Mouse (Mus musculus) hindbrain, embryonic 15.5 days (tissue): ENCODE data around the gene Pimreg. TPM values are rescaled to one million over a fixed set of nuclear protein-coding genes. Genes with fewer than 3 reads are reported as not detected.

Experiments used
- ATAC-seq: fragments of 200-750 bp; cut with Nextera tagmentation; 2 replicates; pipeline ENCODE4 v1.8.0; 2017; ENCODE audit warnings: low read depth, moderate number of reproducible peaks, moderate TSS enrichment; ENCODE audit not compliant: low FRiP score
- H3K27ac ChIP-seq: fragments of 300-500 bp; sonication (generic); replicated peaks from 2 replicates; pipeline ENCODE4 v1.5.1; 2015; ENCODE audit warnings: mild to moderate bottlenecking, inconsistent platforms
- H3K27me3 ChIP-seq: fragments of 300-500 bp; sonication (generic); 2 replicates; pipeline ENCODE4 v1.6.1; 2015; ENCODE audit warnings: control low read depth, inconsistent platforms
- H3K36me3 ChIP-seq: fragments of 300-500 bp; sonication (generic); 2 replicates; pipeline ENCODE4 v1.6.1; 2015; ENCODE audit warnings: control low read depth, inconsistent platforms
- H3K4me1 ChIP-seq: fragments of 300-500 bp; sonication (generic); replicated peaks from 2 replicates; pipeline ENCODE4 v1.6.1; 2015; ENCODE audit warnings: control low read depth, inconsistent platforms
- H3K4me2 ChIP-seq: fragments of 300-500 bp; sonication (generic); 2 replicates; pipeline ENCODE4 v1.6.1; 2015; ENCODE audit warnings: moderate library complexity, mild to moderate bottlenecking, inconsistent platforms
- H3K4me3 ChIP-seq: fragments of 300-500 bp; sonication (generic); 2 replicates; pipeline ENCODE4 v1.5.1; 2015; ENCODE audit warnings: mild to moderate bottlenecking, inconsistent platforms
- H3K9ac ChIP-seq: fragments of 300-500 bp; sonication (generic); 2 replicates; pipeline ENCODE4 v1.6.1; 2015; ENCODE audit warnings: inconsistent platforms
- H3K9me3 ChIP-seq: fragments of 300-500 bp; sonication (generic); 2 replicates; pipeline ENCODE4 v1.6.1; 2016; ENCODE audit warnings: control low read depth, inconsistent platforms
- WGBS: fragments of 180-500 bp; shearing (Covaris S2); methylation state at CpG from one replicate; pipeline ENCODE4 v1.1.7; 2015; 5-methylcytosine and 5-hydroxymethylcytosine counted together
- polyA plus RNA-seq: library from polyadenylated mRNA; unstranded; fragments of >200 nt; fragmentation: Nextera tagmentation; extraction: Ambion mirVana; gene quantifications from 2 replicates; pipeline ENCODE4 v1.2.1, GENCODE M21; 2015

Pimreg gene
- polyA plus RNA-seq = 35.4 and 41.2 TPM in 2 replicates

GRCm38 (mm10) chr11:72041768-72042607 lies at the start of gene Pimreg:
Gene Pimreg, plus strand, starts transcription at chr11:72042032.
- Histone ChIP-seq H3K9ac (peak within 1 kb of the TSS; percentile 44), H3K36me3 (no peaks in the 10 kb centered on the region), H3K4me3 (peak within 1 kb of the TSS; percentile 65), H3K9me3 (no peaks in the 10 kb centered on the region), H3K4me1 (peaks cover 44% of the 10 kb centered on the region), H3K4me2 (peak within 1 kb of the TSS; percentile 86), H3K27ac (peak within 1 kb of the TSS; percentile 54; the same call in 1 of the 2 replicates), H3K27me3 (no peaks in the 10 kb centered on the region)
- under 1% methylated on average over 52 of the region's 52 CpGs for WGBS
- ATAC-seq = peak; percentile 92

GRCm38 (mm10) chr11:71992438-71992837 lies 49.4 kb upstream of the Pimreg start:
- peaks cover 17% of the 10 kb centered on the region for H3K4me1 ChIP-seq
- no peak for ATAC-seq
- H3K9ac ChIP-seq = no peak overlapping the region
- H3K9me3 ChIP-seq = no peaks in the 10 kb centered on the region
- 90% methylated on average over 12 of the region's 12 CpGs for WGBS
- H3K4me2 ChIP-seq = no peak overlapping the region
- H3K36me3 ChIP-seq = no peaks in the 10 kb centered on the region
- no peak overlapping the region for H3K4me3 ChIP-seq
- H3K27ac ChIP-seq = no peak overlapping the region
- H3K27me3 ChIP-seq = no peaks in the 10 kb centered on the region

- Histone ChIP-seq H3K27me3 (no peaks in the 10 kb centered on the region), H3K4me2 (peak overlapping the region; percentile 42), H3K36me3 (no peaks in the 10 kb centered on the region), H3K27ac (peak overlapping the region; percentile 57), H3K9me3 (no peaks in the 10 kb centered on the region), H3K4me1 (peaks cover 17% of the 10 kb centered on the region), H3K9ac (no peak overlapping the region), H3K4me3 (no peak overlapping the region)
- peak; percentile 84 for ATAC-seq
- 25% methylated on average over 9 of the region's 9 CpGs for WGBS
Measured at GRCm38 (mm10) chr11:71995968-71996511, 45.8 kb upstream of the Pimreg start.

DNA sequence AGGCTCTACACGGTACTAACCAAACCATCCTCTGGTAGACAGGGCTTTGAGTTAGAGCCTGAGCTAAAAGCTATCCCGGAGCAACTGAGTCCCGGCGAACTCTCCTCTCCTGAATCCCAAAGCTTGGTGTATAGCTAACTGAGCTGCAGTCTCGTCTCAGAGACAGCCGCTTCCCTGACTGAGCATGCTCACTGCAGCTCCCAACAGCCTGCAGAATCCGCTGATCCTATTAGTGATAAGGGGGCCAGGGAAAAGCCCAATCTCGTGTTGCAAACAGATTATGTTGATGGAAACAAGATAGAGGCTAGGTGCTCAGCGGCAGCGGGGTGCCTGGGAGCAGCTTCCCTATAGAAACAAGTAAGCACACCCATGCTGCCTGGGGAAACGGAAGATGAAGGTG lies 45.0 kb upstream of the Pimreg start:
- no peak overlapping the region for H3K4me3 ChIP-seq
- peak overlapping the region; percentile 20 for H3K4me2 ChIP-seq
- no peak for ATAC-seq
- WGBS = 34% methylated on average over 11 of the region's 11 CpGs
- H3K4me1 ChIP-seq = peaks cover 17% of the 10 kb centered on the region
- H3K27me3 ChIP-seq = no peaks in the 10 kb centered on the region
- H3K9ac ChIP-seq = no peak overlapping the region
- H3K9me3 ChIP-seq = no peaks in the 10 kb centered on the region
- no peaks in the 10 kb centered on the region for H3K36me3 ChIP-seq
- H3K27ac ChIP-seq = no peak overlapping the region; the same call in 1 of the 2 replicates

- no peak for ATAC-seq
- Histone ChIP-seq H3K27ac (no peak overlapping the region), H3K9ac (no peak overlapping the region), H3K4me3 (no peak overlapping the region), H3K9me3 (no peaks in the 10 kb centered on the region), H3K4me2 (no peak overlapping the region), H3K36me3 (no peaks in the 10 kb centered on the region), H3K27me3 (no peaks in the 10 kb centered on the region), H3K4me1 (peaks cover 28% of the 10 kb centered on the region)
- WGBS = 91% methylated on average over 6 of the region's 6 CpGs
Measured at GRCm38 (mm10) chr11:72000194-72000593, 41.6 kb upstream of the Pimreg start.

DNA sequence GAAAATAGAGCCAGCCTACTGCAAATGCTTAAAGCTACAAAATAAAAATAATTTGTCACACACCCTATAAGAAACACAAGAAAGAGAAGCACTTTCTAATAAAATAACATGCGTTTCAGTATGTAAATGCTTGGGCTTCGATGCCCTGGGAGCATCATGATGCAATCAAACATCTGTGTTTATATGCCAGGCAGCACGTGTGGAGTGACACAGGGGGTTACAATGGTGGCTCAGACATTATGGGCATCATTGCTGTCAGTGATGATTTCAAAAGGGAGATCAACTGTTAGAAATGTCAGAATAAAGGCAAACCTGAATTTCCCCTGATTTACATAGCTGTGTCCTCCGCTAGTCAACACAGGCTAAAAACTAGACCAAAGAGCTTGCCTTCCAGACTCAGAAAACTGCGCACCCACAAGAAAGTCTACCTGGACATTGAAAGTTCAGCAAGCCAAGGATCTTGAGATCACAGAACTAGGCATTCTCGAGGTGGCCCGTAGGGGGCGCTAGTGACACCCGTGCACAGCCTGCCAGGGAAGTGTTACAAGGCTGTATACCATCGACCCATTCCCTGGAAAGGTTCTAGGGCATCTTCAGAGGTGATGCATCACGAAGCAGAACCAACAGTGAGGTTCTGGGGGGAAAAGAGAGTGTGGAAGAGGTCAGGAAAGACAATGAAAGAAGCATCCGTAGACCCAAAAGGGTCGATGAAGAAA lies 39.5 kb upstream of the Pimreg start:
- H3K4me3 ChIP-seq = no peak overlapping the region
- peaks cover 11% of the 10 kb centered on the region; the same call in 1 of the 2 replicates for H3K4me1 ChIP-seq
- 49% methylated on average over 13 of the region's 13 CpGs for WGBS
- H3K27me3 ChIP-seq = no peaks in the 10 kb centered on the region
- H3K9me3 ChIP-seq = no peaks in the 10 kb centered on the region
- ATAC-seq = no peak
- H3K27ac ChIP-seq = no peak overlapping the region
- H3K9ac ChIP-seq = no peak overlapping the region
- H3K4me2 ChIP-seq = no peak overlapping the region
- H3K36me3 ChIP-seq = no peaks in the 10 kb centered on the region

- Histone ChIP-seq H3K4me1 (peaks cover 13% of the 10 kb centered on the region; the same call in 1 of the 2 replicates), H3K9ac (no peak overlapping the region), H3K4me3 (no peak overlapping the region), H3K36me3 (no peaks in the 10 kb centered on the region), H3K9me3 (no peaks in the 10 kb centered on the region), H3K27me3 (no peaks in the 10 kb centered on the region), H3K4me2 (no peak overlapping the region), H3K27ac (no peak overlapping the region)
- 38% methylated on average over 9 of the region's 9 CpGs for WGBS
- ATAC-seq = no peak
Measured at GRCm38 (mm10) chr11:72003171-72003570, 38.7 kb upstream of the Pimreg start.

DNA sequence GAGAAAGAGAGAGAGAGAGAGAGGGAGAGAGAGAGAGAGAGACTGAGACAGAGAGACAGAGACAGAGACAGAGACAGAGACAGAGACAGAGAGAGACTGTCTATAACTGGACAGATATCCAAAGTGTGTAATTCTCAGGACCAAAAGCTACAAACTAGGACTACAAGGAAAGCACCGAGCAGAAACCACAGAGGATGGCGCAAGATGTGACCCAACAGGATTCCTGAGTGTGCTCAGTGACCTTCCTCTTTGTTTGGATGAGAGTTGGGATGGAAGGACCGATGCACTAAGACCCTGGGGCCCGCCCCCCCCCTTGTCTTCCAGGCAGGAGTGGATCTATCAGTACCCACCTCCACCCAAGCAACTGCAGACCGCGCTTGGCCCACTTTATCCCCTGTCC lies 36.3 kb upstream of the Pimreg start:
- Histone ChIP-seq H3K36me3 (no peaks in the 10 kb centered on the region), H3K4me3 (no peak overlapping the region), H3K9me3 (no peaks in the 10 kb centered on the region), H3K9ac (no peak overlapping the region), H3K4me1 (peaks cover 25% of the 10 kb centered on the region), H3K4me2 (no peak overlapping the region), H3K27ac (no peak overlapping the region), H3K27me3 (no peaks in the 10 kb centered on the region)
- WGBS = 90% methylated on average over 6 of the region's 6 CpGs
- no peak for ATAC-seq

GRCm38 (mm10) chr11:72010367-72010766 lies 31.5 kb upstream of the Pimreg start:
- H3K9me3 ChIP-seq = no peaks in the 10 kb centered on the region
- H3K9ac ChIP-seq = no peak overlapping the region
- H3K27ac ChIP-seq = peak overlapping the region; percentile 66; the same call in 1 of the 2 replicates
- H3K36me3 ChIP-seq = no peaks in the 10 kb centered on the region
- peaks cover 37% of the 10 kb centered on the region for H3K4me1 ChIP-seq
- no peak for ATAC-seq
- H3K4me3 ChIP-seq = no peak overlapping the region
- no peaks in the 10 kb centered on the region for H3K27me3 ChIP-seq
- WGBS = 30% methylated on average over 5 of the region's 5 CpGs
- no peak overlapping the region for H3K4me2 ChIP-seq

DNA sequence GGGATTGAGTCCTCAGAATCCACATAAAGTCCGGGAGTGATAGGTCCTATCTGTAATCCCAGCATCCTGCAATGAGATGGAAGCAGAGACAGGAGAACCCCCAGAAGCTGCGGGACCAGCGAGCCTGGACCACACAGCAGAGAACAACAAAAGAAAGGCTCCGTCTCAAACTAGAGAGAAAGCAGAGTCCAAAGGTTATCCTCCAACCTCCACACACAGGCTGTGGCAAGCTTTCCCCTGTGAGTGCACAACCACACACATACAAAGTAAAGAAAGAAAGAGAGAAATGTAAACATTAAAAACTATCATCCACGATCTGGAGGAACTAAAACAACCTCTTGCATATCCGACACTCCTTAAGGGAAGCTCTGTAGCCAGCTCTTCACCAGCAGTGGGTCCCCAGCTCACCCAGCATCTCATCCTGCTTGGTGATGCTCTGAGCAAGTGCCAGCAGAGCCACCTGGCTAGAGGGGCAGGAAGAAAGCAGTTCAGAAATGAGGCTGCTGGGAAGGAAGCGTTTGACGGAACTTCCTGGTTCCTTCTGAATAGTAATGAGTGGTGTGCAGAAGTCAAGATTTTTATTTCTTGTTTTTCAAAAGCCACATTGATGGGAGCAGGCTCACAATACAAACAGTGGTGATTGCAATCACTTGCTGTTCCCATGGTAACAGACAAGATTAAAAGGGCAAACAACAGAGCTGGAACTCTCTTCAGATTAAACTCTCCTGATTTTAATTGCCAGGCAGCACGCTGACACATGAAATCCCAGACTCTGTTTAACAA lies 30.7 kb upstream of the Pimreg start:
- 44% methylated on average over 9 of the region's 9 CpGs for WGBS
- H3K4me2 ChIP-seq = no peak overlapping the region
- peak; percentile 35; the same call in 1 of the 2 replicates for ATAC-seq

DNA sequence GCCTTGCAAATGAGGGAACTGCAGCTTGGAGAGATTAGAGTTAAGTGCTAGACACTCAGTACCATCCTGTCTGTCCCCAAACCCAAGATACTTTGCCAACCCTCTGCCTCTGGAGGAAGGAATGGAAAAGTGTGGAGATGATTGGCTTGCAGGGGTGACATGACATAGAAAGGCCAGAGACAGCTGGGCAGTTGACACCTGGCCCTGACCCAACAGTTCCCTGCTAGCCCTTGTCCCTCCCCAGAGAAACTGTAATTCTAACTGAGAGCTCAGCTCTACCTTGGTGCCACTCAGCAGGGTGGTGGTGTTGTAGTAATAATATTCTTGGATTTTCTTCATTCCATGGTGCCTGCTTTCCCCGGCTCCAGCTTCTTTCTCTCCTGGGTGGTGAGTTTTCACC lies 29.9 kb upstream of the Pimreg start:
- no peak overlapping the region for H3K4me3 ChIP-seq
- ATAC-seq = 0 out of 2 replicates have a peak, but pooled peaks have one; percentile 4
- peaks cover 39% of the 10 kb centered on the region for H3K4me1 ChIP-seq
- H3K9me3 ChIP-seq = no peaks in the 10 kb centered on the region
- no peaks in the 10 kb centered on the region for H3K36me3 ChIP-seq
- no peaks in the 10 kb centered on the region for H3K27me3 ChIP-seq
- 70% methylated on average over 1 of the region's 1 CpGs for WGBS
- no peak overlapping the region for H3K4me2 ChIP-seq
- H3K27ac ChIP-seq = peak overlapping the region; percentile 67
- no peak overlapping the region for H3K9ac ChIP-seq

More for the DNA sequence above, 30.7 kb upstream of the Pimreg start:
- Histone ChIP-seq H3K4me3 (no peak overlapping the region), H3K27me3 (no peaks in the 10 kb centered on the region), H3K36me3 (no peaks in the 10 kb centered on the region), H3K9ac (no peak overlapping the region), H3K9me3 (no peaks in the 10 kb centered on the region), H3K4me1 (peaks cover 37% of the 10 kb centered on the region), H3K27ac (peak overlapping the region; percentile 67)
